Mouse (Mus musculus) layer of hippocampus, postnatal 10 days (tissue): ENCODE results near the gene Cd209e. TPM values are rescaled to one million over a fixed set of nuclear protein-coding genes. Genes with fewer than 3 reads are reported as not detected.
A peak's percentile ranks its signal among the peaks of the same experiment; 100 is the strongest.
"Not testable (repeated sequence)": the region's sequence is repeated elsewhere in the genome, so short reads cannot be mapped to it uniquely, and the experiment has no call there.

Experiments
- DNase-seq, 2 experiments: peaks; one replicate each; pipeline ENCODE4 v3.0.0; 2021; ENCODE audit warnings: low spot score in 2 of 2
- long read RNA-seq: library from polyadenylated mRNA; stranded (forward); transcript quantifications from one replicate; pipeline ENCODE4 v2.0.0, GENCODE M21; 2023
- total RNA-seq, 2 experiments: library from RNA; stranded (reverse); gene quantifications; 2 replicates each; pipeline ENCODE4 v1.2.3; 2021

Cd209e gene
- total RNA-seq = not detected
- long read RNA-seq = 0 reads

DNA sequence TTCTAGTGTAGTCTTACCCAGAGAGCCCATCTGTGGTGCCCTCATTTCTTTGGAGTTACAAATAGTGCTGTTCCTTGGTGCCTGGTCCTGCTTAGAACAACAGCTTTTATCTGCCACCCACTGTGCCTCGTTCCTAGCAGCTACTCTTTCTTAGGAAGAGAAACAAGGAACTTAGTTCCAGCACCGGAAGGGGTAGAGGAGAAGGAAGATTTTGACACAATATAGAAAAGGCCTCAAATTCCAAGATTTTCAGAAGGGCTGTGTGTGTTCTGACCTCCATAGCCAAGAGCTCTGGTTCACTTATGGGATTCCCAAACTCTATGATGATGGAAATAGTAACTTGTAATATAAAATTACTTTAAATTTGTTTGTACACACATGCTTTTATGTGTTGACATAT, at the start of gene Cd209e:
Gene Cd209e, minus strand, starts transcription at position 101 of the 400 bp plus-strand sequence.
- no peak for DNase-seq

DNA sequence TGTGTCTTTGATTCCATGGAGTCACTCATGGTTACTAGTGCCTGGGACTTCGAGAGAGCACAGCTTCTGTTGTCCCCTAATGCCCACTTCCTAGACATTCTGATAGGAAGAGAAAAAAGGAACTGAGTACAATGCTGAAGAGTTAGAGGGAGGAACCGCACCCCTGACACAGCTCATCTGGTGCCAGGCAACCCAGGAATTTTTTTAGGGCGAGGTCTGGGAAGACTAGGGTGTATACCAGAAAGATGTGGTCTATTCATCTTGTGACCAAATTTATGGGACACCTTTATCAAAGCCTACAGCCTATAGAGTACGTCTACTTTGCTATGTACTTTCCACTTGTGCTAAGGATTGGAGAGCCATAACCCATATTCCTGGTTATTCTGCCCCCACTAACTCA, 24.3 kb upstream of the Cd209e start, which contains the start of gene Cd209d:
Gene Cd209d, minus strand, starts transcription at position 101 of the 400 bp plus-strand sequence.
- DNase-seq = no peak

DNA sequence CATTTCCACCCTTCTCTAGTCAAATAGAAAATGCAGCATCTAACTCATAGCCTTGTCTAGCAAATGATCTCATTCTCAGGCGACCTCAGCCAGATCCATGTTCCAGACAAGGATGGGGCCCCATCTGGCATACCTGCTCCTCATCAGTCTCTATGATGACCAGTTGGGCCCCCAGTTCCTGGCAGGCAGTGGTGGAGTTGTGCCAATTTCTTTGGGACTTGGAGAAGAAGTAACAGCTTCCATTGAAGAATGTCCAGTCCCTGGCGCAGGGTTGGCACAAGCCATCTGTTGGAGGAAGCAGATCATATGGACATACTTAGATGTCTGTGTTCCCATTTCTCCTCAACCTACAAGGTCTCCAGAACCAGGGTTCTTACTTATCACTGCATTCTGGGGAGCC, 22.0 kb upstream of the Cd209e start:
- DNase-seq = no peak

DNA sequence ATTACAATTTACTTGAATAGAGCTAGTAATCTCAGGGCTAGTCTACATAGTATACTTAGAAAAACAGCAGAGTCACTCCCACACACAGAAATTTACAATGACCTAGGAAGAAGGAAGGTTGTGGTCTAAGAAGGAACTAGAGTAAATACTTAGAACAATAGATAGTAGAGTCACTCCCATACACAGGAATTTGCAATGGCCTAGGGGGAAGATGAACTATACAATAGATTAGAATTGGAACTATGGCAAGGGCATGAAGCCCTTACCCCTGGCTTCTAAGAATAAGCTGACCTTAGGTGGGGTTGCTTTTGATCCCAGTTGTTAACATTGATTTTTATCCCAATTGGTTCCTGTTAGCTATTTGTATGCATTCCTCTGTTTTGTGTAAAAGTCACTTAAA, 8.6 kb upstream of the Cd209e start:
- not testable (repeated sequence) for DNase-seq

DNA sequence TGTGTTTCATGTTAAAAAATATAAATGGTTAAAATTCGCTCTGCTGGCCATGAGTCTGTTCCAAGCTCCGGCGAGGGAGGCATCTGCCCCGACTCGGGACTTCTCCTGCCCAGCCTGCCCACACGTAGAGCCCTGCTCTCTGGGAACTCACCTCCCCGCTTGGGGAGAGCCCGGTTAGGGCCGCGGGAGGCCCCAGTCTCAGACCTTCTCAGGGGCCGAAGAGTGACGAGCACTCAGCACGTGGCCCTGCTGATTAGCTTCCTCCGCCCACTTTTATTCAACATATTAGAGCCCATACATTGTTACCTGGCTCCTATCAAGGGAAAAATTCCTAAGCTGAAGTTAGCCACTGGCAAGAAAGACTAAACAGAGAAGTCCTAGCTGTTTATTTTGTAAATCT, 51.0 kb downstream of the Cd209e start:
- DNase-seq = peak; percentile 2 to 11

Other genes starting within 250 kb of the Cd209e start
- 10 to 100 TPM; 33.9 to 34.1 TPM for gene Xab2, start 233.0 kb downstream of the Cd209e start, total RNA-seq
- 100 to 1,000 TPM in 1 of 2 experiments, 10 to 100 TPM in 1; 83.3 to 101 TPM for gene Pet100, start 232.8 kb downstream of the Cd209e start, total RNA-seq
- gene Pcp2, start 228.8 kb downstream of the Cd209e start, total RNA-seq = not detected
- 10 to 100 TPM; 50.2 to 61.8 TPM for gene Stxbp2, start 223.4 kb downstream of the Cd209e start, total RNA-seq
- gene Retn, start 198.5 kb downstream of the Cd209e start, total RNA-seq = 1 to 10 TPM; 1.1 TPM
- under 1 TPM; 0.38 to 0.39 TPM for gene Mcemp1, start 188.6 kb downstream of the Cd209e start, total RNA-seq
- 10 to 100 TPM; 23.0 to 24.6 TPM for gene Fcor, start 181.9 kb downstream of the Cd209e start, total RNA-seq
- 10 to 100 TPM; 31.5 to 34.4 TPM for gene Trappc5, start 178.0 kb downstream of the Cd209e start, total RNA-seq
- not detected for gene Fcer2a, start 160.1 kb downstream of the Cd209e start, total RNA-seq
- not detected for gene Clec4g, start 133.7 kb downstream of the Cd209e start, total RNA-seq
- gene Cd209a, start 105.3 kb downstream of the Cd209e start, total RNA-seq = not detected
- gene Cd209d, start 24.2 kb upstream of the Cd209e start, total RNA-seq = not detected
- under 1 TPM in 1 of 2 experiments, not detected in 1; 0.69 TPM for gene Cd209b, start 72.5 kb upstream of the Cd209e start, total RNA-seq
- gene Cd209c, start 100.4 kb upstream of the Cd209e start, total RNA-seq = under 1 TPM in 1 of 2 experiments, not detected in 1; 0.42 TPM